8 mouse cellular contexts compared by ENCODE assay signal in the genomic region with DNA sequence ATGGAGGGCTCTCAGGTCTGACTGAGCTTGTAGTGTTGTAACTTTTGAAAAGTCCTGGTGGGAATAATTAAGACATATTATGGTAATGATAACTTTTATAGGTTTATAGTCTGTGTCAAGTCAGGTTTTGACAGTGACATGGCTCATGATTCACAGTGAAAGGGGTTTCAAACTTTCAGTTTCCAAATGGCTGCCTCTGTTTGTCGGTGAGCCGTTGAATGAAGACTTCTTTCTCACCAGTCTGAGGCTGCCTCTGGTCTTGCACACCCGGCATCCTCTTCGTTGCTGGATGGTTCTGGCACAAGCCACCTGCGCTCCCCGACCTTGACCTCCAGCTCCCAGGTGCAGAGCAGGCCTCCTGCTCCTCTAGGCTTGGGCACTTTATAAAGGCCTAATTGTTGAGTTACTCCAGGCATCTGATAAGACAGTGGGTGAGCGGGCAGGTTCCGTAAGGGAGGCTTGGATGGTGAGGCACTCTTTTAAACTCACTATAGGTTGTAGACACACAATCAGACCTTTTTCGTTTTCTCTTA. TPM values are rescaled to one million over a fixed set of nuclear protein-coding genes. Genes with fewer than 3 reads are reported as not detected.
DNase-seq lines count a peak whose midpoint lies in the region; ATAC-seq lines count a peak whose summit lies in the region.

No protein-coding gene starts in this region.

- WGBS in liver, embryonic 11.5 days = 78% methylated on average over 9 of the region's 9 CpGs
- 76% methylated on average over 9 of the region's 9 CpGs for WGBS in embryonic facial prominence, embryonic 14.5 days
- 63% methylated on average over 9 of the region's 9 CpGs for whole genome bisulfite sequencing in intestine, embryonic 15.5 days
- 47% methylated on average over 9 of the region's 9 CpGs for WGBS in neural tube, embryonic 13.5 days

- no peak overlapping the region for H3K9ac ChIP-seq in liver, embryonic 11.5 days (ENCODE audit: low read depth, low read length)
- H3K9ac ChIP-seq in embryonic facial prominence, embryonic 14.5 days (ENCODE audit: low read depth, low read length) = no peak overlapping the region; the same call in 1 of the 2 replicates
- H3K9ac ChIP-seq in intestine, embryonic 15.5 days = no peak overlapping the region
- H3K9ac ChIP-seq in neural tube, embryonic 13.5 days = peak overlapping the region; percentile 95

- ATAC-seq in liver, embryonic 11.5 days (replicated peaks; ENCODE audit: low FRiP score) = no peak
- no peak for ATAC-seq in embryonic facial prominence, embryonic 14.5 days (ENCODE audit: low read depth)
- 0 out of 2 replicates have a peak, but pooled peaks have one; percentile 13 for ATAC-seq in intestine, embryonic 15.5 days
- no peak for ATAC-seq in neural tube, embryonic 13.5 days (ENCODE audit: low read depth)
- no peak for ATAC-seq in megakaryocyte, adult 5-6 weeks (ENCODE audit: poor library complexity, severe bottlenecking)

- H3K4me2 ChIP-seq in liver, embryonic 11.5 days = peak overlapping the region; percentile 98
- H3K4me2 ChIP-seq in embryonic facial prominence, embryonic 14.5 days (ENCODE audit: low read depth, low read length) = peak overlapping the region; percentile 97
- H3K4me2 ChIP-seq in intestine, embryonic 15.5 days (replicated peaks) = peak overlapping the region; percentile 97
- peak overlapping the region; percentile 90 for H3K4me2 ChIP-seq in neural tube, embryonic 13.5 days

- H3K27me3 ChIP-seq in liver, embryonic 11.5 days (replicated peaks; ENCODE audit: control insufficient read depth, insufficient read depth, low read length) = peaks cover 19% of the 10 kb centered on the region
- no peaks in the 10 kb centered on the region for H3K27me3 ChIP-seq in embryonic facial prominence, embryonic 14.5 days (replicated peaks; ENCODE audit: control insufficient read depth, insufficient read depth, low read length)
- H3K27me3 ChIP-seq in intestine, embryonic 15.5 days (replicated peaks) = no peaks in the 10 kb centered on the region
- H3K27me3 ChIP-seq in neural tube, embryonic 13.5 days = no peaks in the 10 kb centered on the region

- no peaks in the 10 kb centered on the region for H3K9me3 ChIP-seq in liver, embryonic 11.5 days (ENCODE audit: control insufficient read depth, low read length)
- H3K9me3 ChIP-seq in embryonic facial prominence, embryonic 14.5 days (ENCODE audit: control insufficient read depth, low read length) = no peaks in the 10 kb centered on the region
- H3K9me3 ChIP-seq in intestine, embryonic 15.5 days = no peaks in the 10 kb centered on the region
- H3K9me3 ChIP-seq in neural tube, embryonic 13.5 days = no peaks in the 10 kb centered on the region

- no peak overlapping the region for H3K27ac ChIP-seq in liver, embryonic 11.5 days (ENCODE audit: low read depth, low read length)
- no peak overlapping the region for H3K27ac ChIP-seq in embryonic facial prominence, embryonic 14.5 days (replicated peaks; ENCODE audit: low read depth, low read length)
- no peak overlapping the region for H3K27ac ChIP-seq in intestine, embryonic 15.5 days
- H3K27ac ChIP-seq in neural tube, embryonic 13.5 days (replicated peaks) = 0 out of 2 replicates have a peak overlapping the region, but pooled peaks have one; percentile 30

- H3K4me1 ChIP-seq in liver, embryonic 11.5 days (replicated peaks; ENCODE audit: control insufficient read depth, insufficient read depth, low read length) = peaks cover 30% of the 10 kb centered on the region
- peaks cover 18% of the 10 kb centered on the region for H3K4me1 ChIP-seq in embryonic facial prominence, embryonic 14.5 days (ENCODE audit: control insufficient read depth, insufficient read depth, low read length)
- peaks cover 36% of the 10 kb centered on the region for H3K4me1 ChIP-seq in intestine, embryonic 15.5 days (replicated peaks)
- peaks cover 60% of the 10 kb centered on the region for H3K4me1 ChIP-seq in neural tube, embryonic 13.5 days (replicated peaks)

- DNase-seq in liver, embryonic 11.5 days (ENCODE audit: low spot score) = no peak
- DNase-seq in liver = no peak
- no peak for DNase-seq in embryonic facial prominence, embryonic 14.5 days (ENCODE audit: low spot score)
- no peak for DNase-seq in urinary bladder, postnatal 4 days (ENCODE audit: low spot score in 2 of 2)
- no peak for DNase-seq in spleen, postnatal 10 days (ENCODE audit: low spot score in 2 of 2)

- no peak overlapping the region for H3K4me3 ChIP-seq in liver, embryonic 11.5 days (ENCODE audit: low read depth, low read length)
- no peak overlapping the region for H3K4me3 ChIP-seq in embryonic facial prominence, embryonic 14.5 days (ENCODE audit: low read depth, low read length)
- peak overlapping the region; percentile 93; the same call in 1 of the 2 replicates for H3K4me3 ChIP-seq in intestine, embryonic 15.5 days (replicated peaks)
- peak overlapping the region; percentile 78 for H3K4me3 ChIP-seq in neural tube, embryonic 13.5 days

- H3K36me3 ChIP-seq in liver, embryonic 11.5 days (ENCODE audit: control insufficient read depth, insufficient read depth, low read length) = no peaks in the 10 kb centered on the region
- no peaks in the 10 kb centered on the region for H3K36me3 ChIP-seq in embryonic facial prominence, embryonic 14.5 days (ENCODE audit: control insufficient read depth, insufficient read depth, low read length)
- H3K36me3 ChIP-seq in intestine, embryonic 15.5 days = no peaks in the 10 kb centered on the region
- H3K36me3 ChIP-seq in neural tube, embryonic 13.5 days = no peaks in the 10 kb centered on the region

RNA-seq across cellular contexts. Expression of a gene that starts 2.0 kb away (rescaled TPM):
- polyA plus RNA-seq in liver, embryonic 11.5 days (2014; fragmentation: Nextera tagmentation; extraction: Ambion mirVana) = 11.2 and 13.1 TPM in 2 replicates
- 20.4 and 28.3 TPM in 2 replicates for polyA plus RNA-seq in embryonic facial prominence, embryonic 14.5 days (2014; fragmentation: Nextera tagmentation; extraction: Ambion mirVana)
- 20.9 and 26.5 TPM in 2 replicates for polyA plus RNA-seq in intestine, embryonic 15.5 days (2015; fragmentation: Nextera tagmentation; extraction: Ambion mirVana)
- polyA plus RNA-seq in neural tube, embryonic 13.5 days (2015; fragmentation: Nextera tagmentation; extraction: Ambion mirVana) = 43.4 and 44.3 TPM in 2 replicates
- 23.2 and 25.0 TPM in 2 replicates for total RNA-seq in megakaryocyte, adult 5-6 weeks (2015)
- 20.0 and 22.0 TPM in 2 replicates for total RNA-seq in megakaryocyte, adult 5-6 weeks (2017)

RNA-seq across cellular contexts. Expression of a gene that starts 22.3 kb away (rescaled TPM):
- polyA plus RNA-seq in liver, embryonic 11.5 days (2014; fragmentation: Nextera tagmentation; extraction: Ambion mirVana) = 75.1 and 77.3 TPM in 2 replicates
- polyA plus RNA-seq in embryonic facial prominence, embryonic 14.5 days (2014; fragmentation: Nextera tagmentation; extraction: Ambion mirVana) = 125 and 136 TPM in 2 replicates
- polyA plus RNA-seq in intestine, embryonic 15.5 days (2015; fragmentation: Nextera tagmentation; extraction: Ambion mirVana) = 140 and 150 TPM in 2 replicates
- 115 and 160 TPM in 2 replicates for polyA plus RNA-seq in neural tube, embryonic 13.5 days (2015; fragmentation: Nextera tagmentation; extraction: Ambion mirVana)
- 0.20 TPM in 1 of 2 replicates, not detected in the other for total RNA-seq in megakaryocyte, adult 5-6 weeks (2015)
- total RNA-seq in megakaryocyte, adult 5-6 weeks (2017) = 0.12 and 1.0 TPM in 2 replicates

Comparison
In these comparisons a context has a peak if more than half of its experiments do, and no peak if none do; other contexts are left out.
1. H3K4me3 ChIP-seq: peak in intestine, embryonic 15.5 days (single experiment) and neural tube, embryonic 13.5 days (single experiment); none in liver, embryonic 11.5 days (single experiment) and embryonic facial prominence, embryonic 14.5 days (single experiment).
2. Peak in every context shown above with its lines, with median percentiles within 50 percentile points of each other: H3K4me2 ChIP-seq.